Mouse (Mus musculus): Measurements from ENCODE around the gene Ccnjl. TPM values are rescaled to one million over a fixed set of nuclear protein-coding genes. Genes with fewer than 3 reads are reported as not detected.

Gene Ccnjl
- polyA plus RNA-seq, 1 experiment from 2014 or later = 11.0 TPM

DNA sequence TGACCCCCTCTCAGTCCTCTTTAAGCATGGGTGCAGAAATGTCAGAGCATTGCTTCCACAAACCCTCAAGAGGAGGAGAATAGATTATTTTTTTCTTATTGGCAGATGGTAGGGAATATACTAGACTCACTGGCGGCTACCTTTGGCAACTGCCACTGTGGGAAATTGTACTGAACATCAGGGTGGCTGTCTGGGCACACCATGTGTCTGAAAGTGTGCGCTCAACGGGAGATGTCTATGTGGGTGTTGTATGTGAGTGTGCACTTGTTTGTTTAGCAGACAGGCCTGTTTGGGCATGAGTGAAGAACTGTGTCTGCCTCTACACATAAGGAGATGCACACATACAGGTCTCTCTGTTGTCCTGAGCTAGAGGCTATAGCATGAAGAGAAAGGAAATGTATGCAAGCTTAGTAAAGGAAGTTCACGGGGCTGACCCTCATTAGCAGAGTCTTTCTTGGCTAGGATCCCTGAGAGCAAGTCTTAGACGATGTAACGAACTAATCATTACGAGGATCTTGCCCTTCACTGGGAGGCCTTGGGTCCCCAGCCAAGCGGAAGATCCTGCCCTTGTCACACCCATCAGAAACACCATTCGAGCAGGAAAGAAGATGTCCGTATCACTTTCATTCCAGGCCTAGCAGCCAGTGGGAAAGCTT lies 81.5 kb downstream of the Ccnjl start:
- no peak overlapping the region for H3K27ac ChIP-seq (replicated peaks)
- no peak overlapping the region for H3K4me2 ChIP-seq
- 73% methylated on average over 10 of the region's 10 CpGs for WGBS
- H3K27me3 ChIP-seq (replicated peaks) = no peaks in the 10 kb centered on the region
- H3K36me3 ChIP-seq = no peaks in the 10 kb centered on the region
- H3K4me1 ChIP-seq = peaks cover 17% of the 10 kb centered on the region; the same call in 1 of the 2 replicates
- no peak for ATAC-seq (ENCODE audit: low FRiP score)
- no peak overlapping the region for H3K4me3 ChIP-seq (replicated peaks)
- H3K9me3 ChIP-seq (replicated peaks) = no peaks in the 10 kb centered on the region
- H3K9ac ChIP-seq (replicated peaks) = no peak overlapping the region

- Histone ChIP-seq H3K27ac (replicated peaks) (no peak overlapping the region), H3K4me2 (no peak overlapping the region), H3K27me3 (replicated peaks) (no peaks in the 10 kb centered on the region), H3K4me1 (peaks cover 17% of the 10 kb centered on the region; the same call in 1 of the 2 replicates), H3K36me3 (no peaks in the 10 kb centered on the region), H3K9ac (replicated peaks) (no peak overlapping the region), H3K9me3 (replicated peaks) (no peaks in the 10 kb centered on the region), H3K4me3 (replicated peaks) (no peak overlapping the region)
- 78% methylated on average over 5 of the region's 5 CpGs for whole genome bisulfite sequencing
- ATAC-seq (ENCODE audit: low FRiP score) = no peak
Measured at GRCm38 (mm10) chr11:43610662-43611033, 82.1 kb downstream of the Ccnjl start.

- Histone ChIP-seq H3K4me3 (replicated peaks) (no peak overlapping the region), H3K27me3 (replicated peaks) (no peaks in the 10 kb centered on the region), H3K4me2 (no peak overlapping the region), H3K4me1 (peaks cover 22% of the 10 kb centered on the region), H3K27ac (replicated peaks) (peak overlapping the region; percentile 68), H3K9me3 (replicated peaks) (no peaks in the 10 kb centered on the region), H3K9ac (replicated peaks) (no peak overlapping the region), H3K36me3 (no peaks in the 10 kb centered on the region)
- WGBS = 20% methylated on average over 12 of the region's 12 CpGs
- peak; percentile 76 for ATAC-seq (ENCODE audit: low FRiP score)
Measured at GRCm38 (mm10) chr11:43612834-43613488, 84.4 kb downstream of the Ccnjl start.

GRCm38 (mm10) chr11:43617924-43618323 lies 89.3 kb downstream of the Ccnjl start:
- 36% methylated on average over 5 of the region's 5 CpGs for WGBS
- ATAC-seq (ENCODE audit: low FRiP score) = peak; percentile 2; the same call in 1 of the 2 replicates
- H3K27ac ChIP-seq (replicated peaks) = peak overlapping the region; percentile 43
- H3K9me3 ChIP-seq (replicated peaks) = no peaks in the 10 kb centered on the region
- no peaks in the 10 kb centered on the region for H3K36me3 ChIP-seq
- no peak overlapping the region for H3K9ac ChIP-seq (replicated peaks)
- H3K4me2 ChIP-seq = no peak overlapping the region
- no peak overlapping the region for H3K4me3 ChIP-seq (replicated peaks)
- H3K27me3 ChIP-seq (replicated peaks) = no peaks in the 10 kb centered on the region
- peaks cover 18% of the 10 kb centered on the region for H3K4me1 ChIP-seq

- Histone ChIP-seq H3K4me2 (no peak overlapping the region), H3K4me1 (peaks cover 13% of the 10 kb centered on the region), H3K9me3 (replicated peaks) (no peaks in the 10 kb centered on the region), H3K4me3 (replicated peaks) (no peak overlapping the region), H3K27me3 (replicated peaks) (no peaks in the 10 kb centered on the region), H3K36me3 (no peaks in the 10 kb centered on the region), H3K27ac (replicated peaks) (peak overlapping the region; percentile 43; the same call in 1 of the 2 replicates), H3K9ac (replicated peaks) (no peak overlapping the region)
- peak; percentile 39; the same call in 1 of the 2 replicates for ATAC-seq (ENCODE audit: low FRiP score)
- WGBS = 32% methylated on average over 7 of the region's 7 CpGs
Measured at GRCm38 (mm10) chr11:43618403-43618802, 89.8 kb downstream of the Ccnjl start.

DNA sequence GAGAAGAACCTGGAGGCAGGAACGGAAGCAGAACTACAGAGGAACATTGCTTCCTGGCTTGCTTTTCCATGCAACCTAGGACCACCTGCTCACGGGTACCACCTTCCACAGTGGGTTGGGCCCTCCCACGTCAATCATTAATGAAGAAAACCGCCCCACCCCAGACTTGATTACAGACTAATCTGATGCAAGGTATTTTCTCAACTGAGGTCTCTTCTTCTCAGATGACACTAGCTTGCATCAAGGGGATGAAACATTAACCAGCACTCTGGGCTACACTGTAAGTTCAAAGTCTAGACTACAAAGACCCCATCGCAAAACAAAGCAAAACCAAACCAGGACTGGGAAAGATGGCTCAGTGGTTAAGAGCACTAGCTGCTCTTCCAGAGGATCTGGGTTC lies 93.2 kb downstream of the Ccnjl start:
- WGBS = 79% methylated on average over 5 of the region's 5 CpGs

GRCm38 (mm10) chr11:43624341-43624740 lies 95.8 kb downstream of the Ccnjl start:
- Histone ChIP-seq H3K4me1 (peaks cover 16% of the 10 kb centered on the region), H3K4me2 (no peak overlapping the region), H3K36me3 (no peaks in the 10 kb centered on the region), H3K27me3 (replicated peaks) (no peaks in the 10 kb centered on the region), H3K9ac (replicated peaks) (no peak overlapping the region), H3K4me3 (replicated peaks) (no peak overlapping the region), H3K27ac (replicated peaks) (no peak overlapping the region), H3K9me3 (replicated peaks) (no peaks in the 10 kb centered on the region)
- ATAC-seq (ENCODE audit: low FRiP score) = no peak
- WGBS = 100% methylated on average over 1 of the region's 1 CpGs

More for the DNA sequence above, 93.2 kb downstream of the Ccnjl start:
- Histone ChIP-seq H3K4me2 (no peak overlapping the region), H3K9ac (replicated peaks) (no peak overlapping the region), H3K27ac (replicated peaks) (no peak overlapping the region), H3K4me3 (replicated peaks) (no peak overlapping the region), H3K4me1 (peaks cover 22% of the 10 kb centered on the region), H3K36me3 (no peaks in the 10 kb centered on the region), H3K9me3 (replicated peaks) (no peaks in the 10 kb centered on the region), H3K27me3 (replicated peaks) (no peaks in the 10 kb centered on the region)
- no peak for ATAC-seq (ENCODE audit: low FRiP score)

GRCm38 (mm10) chr11:43626300-43626926 lies 97.8 kb downstream of the Ccnjl start:
- Histone ChIP-seq H3K36me3 (no peaks in the 10 kb centered on the region), H3K9ac (replicated peaks) (no peak overlapping the region; the same call in 1 of the 2 replicates), H3K4me2 (peak overlapping the region; percentile 48), H3K4me3 (replicated peaks) (peak overlapping the region; percentile 12; the same call in 1 of the 2 replicates), H3K27ac (replicated peaks) (peak overlapping the region; percentile 65), H3K9me3 (replicated peaks) (no peaks in the 10 kb centered on the region), H3K4me1 (peaks cover 16% of the 10 kb centered on the region), H3K27me3 (replicated peaks) (no peaks in the 10 kb centered on the region)
- ATAC-seq (ENCODE audit: low FRiP score) = peak; percentile 23; the same call in 1 of the 2 replicates
- WGBS = 10% methylated on average over 12 of the region's 12 CpGs

- peak; percentile 54; the same call in 1 of the 2 replicates for ATAC-seq (ENCODE audit: low FRiP score)
- Histone ChIP-seq H3K4me1 (peaks cover 16% of the 10 kb centered on the region), H3K27me3 (replicated peaks) (no peaks in the 10 kb centered on the region), H3K36me3 (no peaks in the 10 kb centered on the region), H3K4me2 (peak overlapping the region; percentile 48), H3K9ac (replicated peaks) (no peak overlapping the region; the same call in 1 of the 2 replicates), H3K27ac (replicated peaks) (peak overlapping the region; percentile 65), H3K4me3 (replicated peaks) (0 out of 2 replicates have a peak overlapping the region, but pooled peaks have one; percentile 12), H3K9me3 (replicated peaks) (no peaks in the 10 kb centered on the region)
- WGBS = 33% methylated on average over 18 of the region's 18 CpGs
Measured at GRCm38 (mm10) chr11:43626927-43627645, 98.5 kb downstream of the Ccnjl start.

DNA sequence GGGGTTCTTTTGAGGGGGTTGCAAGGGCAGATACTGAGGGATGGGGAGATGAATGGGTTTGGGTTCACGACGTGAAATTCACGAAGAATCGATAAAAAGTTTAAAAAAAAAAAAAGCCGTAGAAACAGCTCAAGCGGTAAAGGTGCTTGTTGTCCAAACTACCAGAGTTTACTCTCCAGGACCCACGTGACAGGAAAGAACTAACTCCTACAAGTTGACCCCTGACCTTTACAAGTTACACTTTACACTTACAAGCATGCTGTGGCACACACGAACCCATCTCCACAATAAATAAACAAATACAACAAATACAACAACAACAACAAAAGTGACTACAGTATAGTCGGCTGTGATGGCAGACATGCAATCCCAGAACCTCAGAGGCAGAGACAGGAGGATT lies 103.1 kb downstream of the Ccnjl start:
- peaks cover 20% of the 10 kb centered on the region for H3K4me1 ChIP-seq
- ATAC-seq (ENCODE audit: low FRiP score) = no peak
- H3K36me3 ChIP-seq = no peaks in the 10 kb centered on the region
- H3K4me2 ChIP-seq = no peak overlapping the region
- H3K9me3 ChIP-seq (replicated peaks) = no peaks in the 10 kb centered on the region
- H3K4me3 ChIP-seq (replicated peaks) = no peak overlapping the region
- WGBS = 92% methylated on average over 9 of the region's 9 CpGs
- no peak overlapping the region for H3K9ac ChIP-seq (replicated peaks)
- H3K27me3 ChIP-seq (replicated peaks) = no peaks in the 10 kb centered on the region
- no peak overlapping the region for H3K27ac ChIP-seq (replicated peaks)

- Histone ChIP-seq H3K27ac (replicated peaks) (no peak overlapping the region), H3K9ac (replicated peaks) (no peak overlapping the region)
- WGBS = 63% methylated on average over 4 of the region's 4 CpGs
Measured at GRCm38 (mm10) chr11:43632566-43632965, 104.0 kb downstream of the Ccnjl start.

More at GRCm38 (mm10) chr11:43632566-43632965, 104.0 kb downstream of the Ccnjl start:
- Histone ChIP-seq H3K4me3 (replicated peaks) (no peak overlapping the region), H3K4me1 (peaks cover 12% of the 10 kb centered on the region), H3K36me3 (no peaks in the 10 kb centered on the region), H3K9me3 (replicated peaks) (no peaks in the 10 kb centered on the region), H3K27me3 (replicated peaks) (no peaks in the 10 kb centered on the region), H3K4me2 (no peak overlapping the region)
- ATAC-seq (ENCODE audit: low FRiP score) = no peak
